Mouse (Mus musculus) adrenal gland, adult (tissue): Measurements from ENCODE around the gene Gm21028.
"Not testable (repeated sequence)": the region's sequence is repeated elsewhere in the genome, so short reads cannot be mapped to it uniquely, and the experiment has no call there.

Source experiments
- DNase-seq, 2 experiments: peaks; one replicate each; pipeline ENCODE4 v3.0.0; 2022 to 2023; ENCODE audit warnings: low spot score in 1 of 2; ENCODE audit not compliant: inconsistent age in 2 of 2

Gm21028 gene

GRCm38 (mm10) chr7:42578488-42578887 is at the start of gene Gm21028:
Gm21028 (minus strand) TSS chr7:42578588.
- no peak for DNase-seq

- DNase-seq = not testable (repeated sequence)
Observed at GRCm38 (mm10) chr7:42595666-42596065, 17.3 kb upstream of the Gm21028 start.

GRCm38 (mm10) chr7:42592413-42592812 is 14.0 kb upstream of the Gm21028 start, which contains the start of gene Zfp977:
Zfp977 (minus strand) TSS chr7:42592547.
- not testable (repeated sequence) for DNase-seq

GRCm38 (mm10) chr7:42591311-42591710 is 12.9 kb upstream of the Gm21028 start:
- not testable (repeated sequence) for DNase-seq

GRCm38 (mm10) chr7:42551766-42552165 is 26.6 kb downstream of the Gm21028 start:
- no peak for DNase-seq
